Mouse (Mus musculus) adrenal gland, adult (tissue): ENCODE data around the gene Esp23.
"Not testable (repeated sequence)": the region's sequence is repeated elsewhere in the genome, so short reads cannot be mapped to it uniquely, and the experiment has no call there.

ENCODE experiments used
- DNase-seq, 2 experiments: peaks; one replicate each; pipeline ENCODE4 v3.0.0; 2022 to 2023; ENCODE audit warnings: low spot score in 1 of 2; ENCODE audit not compliant: inconsistent age in 2 of 2

The Esp23 gene

DNA sequence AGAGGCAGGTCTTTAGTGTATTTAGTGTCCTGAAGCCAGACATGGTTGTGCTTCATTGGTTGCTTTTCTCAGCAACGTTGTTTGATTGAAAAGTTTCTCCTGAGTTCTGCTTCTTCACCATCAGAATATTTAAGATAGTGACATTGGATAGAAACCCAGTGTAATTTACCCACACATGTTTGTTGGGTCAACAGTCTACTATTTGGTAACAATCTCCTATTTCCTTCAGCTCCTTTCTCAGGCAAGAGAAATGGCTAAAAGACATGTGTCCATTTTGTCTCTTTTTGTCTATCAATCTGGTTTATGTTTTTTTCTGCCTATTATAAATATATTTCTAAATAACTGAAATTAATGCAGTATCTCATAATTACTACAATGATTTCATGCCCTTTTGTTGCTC, at the start of gene Esp23:
Esp23 (minus strand) TSS at position 101 of the 400 bp plus-strand sequence.
- no peak for DNase-seq

GRCm38 (mm10) chr17:39107126-39107525, 30.3 kb upstream of the Esp23 start:
- not testable (repeated sequence) for DNase-seq

GRCm38 (mm10) chr17:39095034-39095433, 18.2 kb upstream of the Esp23 start, which contains the start of gene Esp22:
Gene Esp22 (plus strand): TSS chr17:39095334.
- no peak for DNase-seq

DNA sequence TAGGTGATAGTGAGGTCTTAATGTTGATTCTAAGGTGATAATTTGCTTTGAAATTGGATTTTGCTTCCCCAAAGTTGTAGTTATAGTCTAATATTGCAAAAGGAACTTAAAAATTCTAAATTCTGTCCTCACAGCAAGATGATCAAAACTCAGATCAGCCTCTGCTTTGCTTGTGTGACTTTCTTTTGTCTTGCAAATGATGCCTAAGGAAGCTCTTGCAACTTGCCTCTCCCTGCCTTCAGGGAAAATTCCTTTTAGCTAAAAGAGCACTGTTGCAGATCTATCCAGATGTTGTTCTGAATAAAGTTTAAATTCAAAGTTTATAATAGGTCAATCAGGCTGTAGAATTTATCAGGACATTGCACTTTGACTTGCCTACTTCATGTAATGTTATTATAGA, 13.2 kb downstream of the Esp23 start:
- no peak for DNase-seq

DNA sequence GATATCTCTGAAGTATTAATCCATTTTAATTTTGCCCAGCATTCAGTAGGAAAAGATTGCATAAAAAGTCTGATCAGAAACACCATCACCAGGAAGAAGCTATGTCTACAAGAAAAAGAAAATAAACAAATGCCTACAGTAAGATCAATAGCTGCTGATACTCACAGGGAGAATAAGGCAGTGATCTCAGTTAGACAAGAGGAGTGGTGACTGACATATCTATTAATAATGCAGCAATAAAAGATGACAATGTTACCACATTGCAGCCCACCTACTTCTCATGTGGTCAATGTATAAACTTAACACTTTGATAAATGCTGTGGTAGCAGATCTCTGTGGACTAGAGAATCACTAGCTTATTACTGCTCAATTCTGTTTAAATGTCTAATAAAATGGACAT, 33.6 kb downstream of the Esp23 start, which contains the start of gene Gm21903:
Gm21903 (minus strand) TSS at position 101 of the 400 bp plus-strand sequence.
- no peak for DNase-seq

DNA sequence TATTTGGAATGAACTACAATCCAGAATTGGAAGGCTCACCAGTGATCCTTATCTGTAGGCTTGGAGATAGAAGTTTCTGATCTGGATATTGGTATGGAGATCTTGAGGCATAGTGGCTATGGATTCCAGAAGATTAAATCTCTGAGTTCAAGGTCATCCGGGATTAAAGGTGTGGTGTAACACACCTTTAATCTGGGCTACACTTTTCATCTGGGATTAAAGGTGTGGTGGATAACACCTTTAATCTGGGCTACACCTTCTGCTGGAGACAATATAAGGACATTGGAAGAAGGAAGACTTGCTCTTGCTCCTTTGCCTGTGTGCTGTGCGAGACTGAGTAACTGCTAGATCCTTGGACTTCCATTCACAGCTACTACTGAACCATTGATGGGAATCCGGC, 40.4 kb downstream of the Esp23 start, which contains the start of gene Esp24:
Esp24 (plus strand) TSS at position 301 of the 400 bp plus-strand sequence.
- not testable (repeated sequence) for DNase-seq
